Mouse (Mus musculus) MEL (cell line): ENCODE measurements around the gene Reep1. TPM values are rescaled to one million over a fixed set of nuclear protein-coding genes. Genes with fewer than 3 reads are reported as not detected.

Experiments
- DNase-seq: peaks from one replicate; pipeline ENCODE4 v3.0.0; 2011; ENCODE audit warnings: low read depth, low spot score
- H3K27ac ChIP-seq: 2 replicates; pipeline ENCODE4 v1.5.1; 2012; ENCODE audit warnings: low read depth, mild to moderate bottlenecking, control low read depth, low read length, moderate library complexity; ENCODE audit not compliant: control insufficient read depth
- H3K27me3 ChIP-seq, 2 experiments: fragments of 150-350 bp in 1 of 2; sonication (generic) in 1 of 2; 2 replicates each; pipeline ENCODE4 v1.6.1; 2012; ENCODE audit warnings: low read length in 2 of 2, mild to moderate bottlenecking in 2 of 2, improper control_type of control experiment in 1 of 2, moderate library complexity in 1 of 2; ENCODE audit not compliant: insufficient read depth in 2 of 2, control insufficient read depth in 1 of 2
- H3K36me3 ChIP-seq, 2 experiments: 2 replicates each; pipeline ENCODE4 v1.6.1; 2012 to 2014; ENCODE audit warnings: low read length in 2 of 2, improper control_type of control experiment in 1 of 2, inconsistent platforms in 1 of 2, mild to moderate bottlenecking in 1 of 2; ENCODE audit not compliant: insufficient read depth in 2 of 2, control insufficient read depth in 1 of 2
- H3K4me1 ChIP-seq, 2 experiments: fragments of 150-350 bp in 1 of 2; sonication (generic) in 1 of 2; 2 replicates each; pipeline ENCODE4 v1.6.1; 2012; ENCODE audit warnings: low read length in 2 of 2, improper control_type of control experiment in 1 of 2, mild to moderate bottlenecking in 1 of 2; ENCODE audit not compliant: insufficient read depth in 2 of 2, control insufficient read depth in 1 of 2
- H3K4me3 ChIP-seq, 2 experiments: fragments of 150-350 bp in 1 of 2; sonication (generic) in 1 of 2; 2 replicates each; pipeline ENCODE4 v1.5.1; 2012; ENCODE audit warnings: low read depth in 2 of 2, low read length in 2 of 2, mild to moderate bottlenecking in 2 of 2, moderate library complexity in 2 of 2, control low read depth in 1 of 2, improper control_type of control experiment in 1 of 2; ENCODE audit not compliant: control insufficient read depth in 1 of 2, insufficient read depth in 1 of 2
- H3K79me2 ChIP-seq: 2 replicates; pipeline ENCODE4 v1.6.1; 2012; ENCODE audit warnings: mild to moderate bottlenecking, low read length, moderate library complexity; ENCODE audit not compliant: control insufficient read depth, poor library complexity, insufficient read depth
- H3K9ac ChIP-seq: 2 replicates; pipeline ENCODE4 v1.6.1; 2012; ENCODE audit warnings: low read depth, mild to moderate bottlenecking, control low read depth, low read length, moderate library complexity; ENCODE audit not compliant: control insufficient read depth, poor library complexity, severe bottlenecking
- H3K9me3 ChIP-seq: fragments of 150-350 bp; sonication (generic); replicated peaks from 2 replicates; pipeline ENCODE4 v1.6.1; 2012; ENCODE audit warnings: mild to moderate bottlenecking, low read length, improper control_type of control experiment, moderate library complexity; ENCODE audit not compliant: insufficient read depth
- CHD1 ChIP-seq: IDR thresholded peaks from 2 replicates; pipeline ENCODE4 v1.6.1; 2012; ENCODE audit warnings: low read depth, mild to moderate bottlenecking, inconsistent platforms, low read length, improper control_type of control experiment
- E2F4 ChIP-seq: IDR thresholded peaks from 2 replicates; pipeline ENCODE4 v1.6.1; 2011; ENCODE audit warnings: low read depth, low read length, improper control_type of control experiment, borderline replicate concordance
- EP300 ChIP-seq, 2 experiments: IDR thresholded peaks; 2 replicates each; pipeline ENCODE4 v1.6.1; 2011; ENCODE audit warnings: improper control_type of control experiment in 2 of 2, low read length in 2 of 2, low read depth in 1 of 2, mild to moderate bottlenecking in 1 of 2
- ETS1 ChIP-seq: IDR thresholded peaks from 2 replicates; pipeline ENCODE4 v1.6.1; 2012; ENCODE audit warnings: low read depth, mild to moderate bottlenecking, inconsistent platforms, low read length, improper control_type of control experiment, moderate library complexity
- GABPA ChIP-seq: IDR thresholded peaks from 2 replicates; pipeline ENCODE4 v1.6.1; 2012; ENCODE audit warnings: low read depth, mild to moderate bottlenecking, inconsistent platforms, low read length, improper control_type of control experiment, moderate library complexity
- KAT2A ChIP-seq: conservative IDR thresholded peaks from 2 replicates; pipeline ENCODE4 v1.6.1; 2012; ENCODE audit warnings: low read depth, low read length, improper control_type of control experiment, inconsistent platforms
- MXI1 ChIP-seq: IDR thresholded peaks from 2 replicates; pipeline ENCODE4 v1.6.1; 2011; ENCODE audit warnings: mild to moderate bottlenecking, low read depth, low read length, improper control_type of control experiment
- MYB ChIP-seq: IDR thresholded peaks from 2 replicates; pipeline ENCODE4 v1.6.1; 2011; ENCODE audit warnings: mild to moderate bottlenecking, low read depth, low read length, improper control_type of control experiment
- RAD21 ChIP-seq: IDR thresholded peaks from 2 replicates; pipeline ENCODE4 v1.6.1; 2011; ENCODE audit warnings: mild to moderate bottlenecking, low read depth, low read length, improper control_type of control experiment
- TCF12 ChIP-seq: IDR thresholded peaks from 2 replicates; pipeline ENCODE4 v1.6.1; 2014; ENCODE audit warnings: low read depth, mild to moderate bottlenecking, inconsistent platforms, low read length, improper control_type of control experiment, moderate library complexity
- UBTF ChIP-seq: IDR thresholded peaks from 2 replicates; pipeline ENCODE4 v1.6.1; 2012; ENCODE audit warnings: low read depth, mild to moderate bottlenecking, inconsistent platforms, low read length, improper control_type of control experiment, moderate library complexity, borderline replicate concordance; ENCODE audit not compliant: insufficient read depth
- USF2 ChIP-seq, 2 experiments: IDR thresholded peaks; 2 replicates each; pipeline ENCODE4 v1.6.1; 2011 to 2012; ENCODE audit warnings: improper control_type of control experiment in 2 of 2, low read length in 2 of 2, borderline replicate concordance in 1 of 2, inconsistent platforms in 1 of 2, low read depth in 1 of 2, mild to moderate bottlenecking in 1 of 2; ENCODE audit not compliant: insufficient read depth in 1 of 2
- ZC3H11A ChIP-seq: IDR thresholded peaks from 2 replicates; pipeline ENCODE4 v1.6.1; 2012; ENCODE audit warnings: low read depth, mild to moderate bottlenecking, inconsistent platforms, low read length, improper control_type of control experiment
- ZNF384 ChIP-seq: IDR thresholded peaks from 2 replicates; pipeline ENCODE4 v1.6.1; 2012; ENCODE audit warnings: low read depth, mild to moderate bottlenecking, inconsistent platforms, low read length, improper control_type of control experiment
- polyA plus RNA-seq, 2 experiments: library from polyadenylated mRNA; stranded (reverse) in 1 of 2; unstranded in 1 of 2; fragments of >175 nt in 1 of 2; fragments of >200 nt in 1 of 2; gene quantifications; 2 replicates each; pipeline versions ENCODE4 v1.2.1 to v1.2.4; 2012; ENCODE audit warnings: low replicate concordance in 2 of 2, low read depth in 1 of 2; ENCODE audit not compliant: insufficient read length in 2 of 2, insufficient read depth in 1 of 2, missing spikeins in 1 of 2
- total RNA-seq: library from RNA; depleted of rRNA; stranded (reverse); fragments of 300-350 nt; gene quantifications from 2 replicates; pipeline ENCODE4 v1.2.3, GENCODE M21; 2012

The Reep1 gene
- total and polyA plus RNA-seq, 3 experiments, result 0.12 to 0.36 TPM; not detected in 1

- H3K27ac ChIP-seq, result no peak overlapping the region
- no peak for DNase-seq
- peaks cover 2 to 7% of the 10 kb centered on the region in 2 experiments; a peak in 3 of 4 replicates for H3K4me1 ChIP-seq
- H3K9ac ChIP-seq, result no peak overlapping the region
- H3K27me3 ChIP-seq, result no peaks in the 10 kb centered on the region
- no peaks in the 10 kb centered on the region for H3K9me3 ChIP-seq
- no peak for TF ChIP-seq RAD21
- TF ChIP-seq MXI1, result no peak
- TF ChIP-seq ZNF384, result no peak
- H3K79me2 ChIP-seq, result no peaks in the 10 kb centered on the region
- H3K4me3 ChIP-seq, result no peak overlapping the region
- H3K36me3 ChIP-seq, result peaks cover 9 to 12% of the 10 kb centered on the region in 2 experiments
Measured at GRCm38 (mm10) chr6:71812820-71813219, 105.5 kb downstream of the Reep1 start.

DNA sequence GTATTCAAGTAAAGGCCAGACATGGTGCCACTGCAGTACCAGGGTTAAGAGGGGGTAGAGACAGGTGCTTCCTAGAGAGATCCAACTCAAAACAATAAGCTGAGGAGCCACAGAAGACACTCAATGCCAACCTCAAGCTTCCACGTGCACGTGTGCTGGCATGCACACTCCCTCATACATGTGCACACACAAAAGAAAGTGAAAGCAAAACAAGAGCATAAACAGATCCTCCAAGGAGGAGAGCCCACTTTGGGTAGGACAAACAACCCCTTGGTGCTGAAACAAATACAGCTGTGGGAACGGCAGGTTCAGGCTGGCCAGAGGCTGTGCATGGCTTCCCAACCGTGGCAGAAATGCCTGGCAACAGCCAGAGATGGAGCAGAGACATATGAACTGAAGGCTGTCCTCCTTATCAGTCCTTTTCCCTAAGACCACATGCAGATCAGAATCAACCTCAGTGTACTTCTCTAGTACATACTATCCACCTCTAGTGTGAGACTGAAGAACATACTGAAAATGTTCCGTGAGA is 112.5 kb downstream of the Reep1 start:
- no peaks in the 10 kb centered on the region for H3K9me3 ChIP-seq
- H3K27ac ChIP-seq, result no peak overlapping the region
- H3K79me2 ChIP-seq, result peaks cover 13% of the 10 kb centered on the region
- no peak overlapping the region for H3K9ac ChIP-seq
- no peak overlapping the region for H3K4me3 ChIP-seq
- H3K27me3 ChIP-seq, result no peaks in the 10 kb centered on the region
- no peak for TF ChIP-seq CHD1
- TF ChIP-seq GABPA, result no peak
- TF ChIP-seq RAD21, result no peak
- no peak for TF ChIP-seq KAT2A
- no peak for TF ChIP-seq MYB
- no peak for TF ChIP-seq TCF12
- TF ChIP-seq USF2 (IDR thresholded peaks at IDR 0.05; ENCODE audit: borderline replicate concordance in 1 of 2, insufficient read depth in 1 of 2, low read depth in 1 of 2, low read length in 2 of 2), result no peak
- TF ChIP-seq E2F4, result no peak
- TF ChIP-seq UBTF, result no peak
- TF ChIP-seq MXI1, result no peak
- TF ChIP-seq ETS1, result no peak
- no peak for TF ChIP-seq EP300 (IDR thresholded peaks at IDR 0.05; ENCODE audit: low read depth in 1 of 2, low read length in 2 of 2)
- no peak for TF ChIP-seq ZC3H11A
- DNase-seq, result no peak
- H3K36me3 ChIP-seq, result peaks cover 10 to 24% of the 10 kb centered on the region in 2 experiments
- H3K4me1 ChIP-seq, result peaks cover 2 to 16% of the 10 kb centered on the region in 2 experiments; a peak in 3 of 4 replicates
